Mouse (Mus musculus) WW6 (cell line): ENCODE results near the gene Coasy.

ENCODE experiments used
- DNase-seq: peaks from one replicate; pipeline ENCODE4 v3.0.0-alpha.2; 2013; ENCODE audit warnings: low read depth, low spot score

Gene Coasy

GRCm38 (mm10) chr11:101082208-101083082 lies at the start of gene Coasy:
Gene Coasy, plus strand, starts transcription at chr11:101082565.
- DNase-seq: peak; percentile 80

DNA sequence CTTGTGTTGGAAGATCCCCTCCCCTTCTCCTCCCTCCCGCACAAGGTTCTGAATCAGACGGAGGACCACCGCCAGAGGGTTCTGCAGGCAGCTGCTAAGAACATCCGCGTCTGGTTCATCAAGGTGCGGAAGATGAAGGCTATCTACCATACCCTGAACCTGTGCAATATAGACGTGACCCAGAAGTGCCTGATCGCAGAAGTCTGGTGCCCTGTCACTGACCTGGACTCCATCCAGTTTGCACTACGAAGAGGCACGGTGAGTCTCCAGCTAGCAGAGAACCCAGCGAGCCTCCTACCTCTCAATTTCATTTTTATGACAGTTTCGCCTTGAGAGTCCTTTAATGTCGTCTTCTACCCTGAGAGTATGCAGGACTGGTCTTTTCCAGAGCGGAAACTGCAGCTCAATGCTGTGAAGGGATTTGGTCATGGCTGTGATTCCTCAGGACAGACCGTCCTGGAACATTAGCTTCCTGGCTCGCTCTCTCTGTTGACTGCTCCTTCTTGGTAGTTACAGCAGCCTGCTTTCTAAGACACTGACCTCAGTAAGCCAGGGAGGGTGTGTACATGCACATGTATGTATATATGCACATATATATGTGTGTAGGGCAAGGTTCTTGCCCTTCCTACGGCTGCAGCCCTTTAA lies 48.4 kb upstream of the Coasy start:
- DNase-seq: no peak

DNA sequence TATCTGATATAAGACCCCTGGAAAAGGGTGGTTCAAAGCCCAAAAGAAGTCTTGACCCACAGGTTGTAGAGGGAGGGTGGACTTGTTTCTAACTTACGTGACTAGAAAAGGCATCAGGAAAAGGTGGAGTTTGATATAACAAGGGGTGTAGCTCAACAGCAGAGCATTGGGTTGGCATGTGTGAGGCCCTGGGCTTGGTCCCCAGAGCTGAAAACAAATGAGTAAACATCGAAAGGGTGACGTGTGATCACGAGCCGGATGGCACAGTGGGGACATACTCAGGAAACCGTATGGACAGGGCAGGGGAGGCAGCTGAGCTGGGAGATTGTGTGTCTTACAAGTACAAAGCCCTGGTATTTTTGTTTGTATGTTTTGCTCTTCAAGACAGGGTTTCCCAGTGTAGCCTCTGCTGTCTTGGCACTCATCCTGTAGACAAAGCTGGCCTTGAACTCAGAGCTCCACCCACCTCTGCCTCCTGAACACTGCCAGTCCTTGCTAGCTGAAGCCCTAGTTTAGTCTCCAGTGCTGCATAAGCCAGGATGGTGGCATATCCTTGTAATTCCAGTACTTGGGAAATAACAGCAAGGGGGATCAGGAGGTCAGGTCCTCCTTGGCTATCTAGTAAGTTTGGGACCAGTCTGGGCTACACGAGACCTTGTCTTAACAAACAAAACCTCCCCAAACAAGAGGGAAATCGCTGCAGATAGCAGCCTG lies 47.6 kb upstream of the Coasy start:
- no peak for DNase-seq

- no peak for DNase-seq
Measured at GRCm38 (mm10) chr11:101035328-101035695, 47.1 kb upstream of the Coasy start.

DNA sequence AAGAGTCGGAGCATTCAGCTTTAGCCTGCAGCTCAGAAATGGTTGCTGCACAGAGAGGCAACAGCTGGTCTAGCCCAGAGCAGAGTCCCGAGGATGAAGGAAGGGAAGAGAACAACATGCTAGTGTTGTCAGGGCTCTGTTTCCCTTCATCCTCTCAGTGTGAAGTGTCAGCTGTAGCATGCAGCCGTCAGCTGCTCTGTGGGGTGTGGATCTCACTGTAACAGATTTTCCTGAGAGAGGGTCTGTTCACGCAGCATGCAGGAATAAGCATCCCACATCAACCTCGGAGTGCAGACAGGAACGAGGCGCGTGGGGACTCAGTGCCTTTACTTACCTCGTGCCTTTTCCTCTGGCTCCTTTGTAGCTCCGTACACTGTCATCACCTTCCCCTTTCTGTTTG lies 44.6 kb upstream of the Coasy start:
- DNase-seq: no peak

DNA sequence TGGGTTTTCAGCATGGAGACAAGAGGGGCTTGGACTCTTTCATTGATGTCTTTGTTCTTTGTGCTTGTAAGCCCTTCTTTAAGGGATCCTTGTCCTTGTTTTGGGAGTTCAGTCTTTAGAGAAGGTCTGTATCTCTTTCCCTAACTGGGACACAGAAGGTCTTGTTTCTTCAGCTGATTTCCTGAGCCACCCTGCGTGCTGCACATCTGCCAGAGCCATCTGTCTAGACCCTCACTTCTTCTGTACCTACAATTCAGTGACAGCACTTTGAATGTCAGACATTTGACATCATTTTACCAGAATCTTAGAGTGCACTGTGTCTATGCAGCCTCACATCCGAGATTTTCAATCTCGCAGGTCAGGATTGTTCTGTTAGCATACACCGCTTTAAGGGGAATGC lies 36.5 kb upstream of the Coasy start:
- no peak for DNase-seq

- no peak for DNase-seq
Measured at GRCm38 (mm10) chr11:101046440-101046839, 35.9 kb upstream of the Coasy start.

DNA sequence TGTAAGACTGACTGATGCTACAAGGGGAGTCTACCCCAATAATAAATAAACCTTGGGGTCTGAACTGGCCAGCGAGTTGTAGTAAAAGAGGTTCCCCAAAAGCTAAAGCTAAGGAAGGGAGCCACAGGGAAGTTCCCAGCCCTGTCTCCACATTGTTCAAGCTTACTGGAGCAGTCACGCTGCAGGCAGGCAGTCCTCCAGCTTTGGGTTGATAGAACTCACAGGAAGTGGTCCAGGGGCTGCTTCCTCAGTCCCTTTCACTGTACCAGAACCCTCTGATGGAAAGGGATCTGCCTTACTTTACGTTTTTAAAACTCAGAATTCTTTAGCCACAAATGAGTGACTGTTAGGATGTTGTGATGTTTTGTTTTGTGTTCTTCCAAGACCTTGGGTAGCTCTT lies 34.9 kb upstream of the Coasy start:
- DNase-seq: no peak

DNA sequence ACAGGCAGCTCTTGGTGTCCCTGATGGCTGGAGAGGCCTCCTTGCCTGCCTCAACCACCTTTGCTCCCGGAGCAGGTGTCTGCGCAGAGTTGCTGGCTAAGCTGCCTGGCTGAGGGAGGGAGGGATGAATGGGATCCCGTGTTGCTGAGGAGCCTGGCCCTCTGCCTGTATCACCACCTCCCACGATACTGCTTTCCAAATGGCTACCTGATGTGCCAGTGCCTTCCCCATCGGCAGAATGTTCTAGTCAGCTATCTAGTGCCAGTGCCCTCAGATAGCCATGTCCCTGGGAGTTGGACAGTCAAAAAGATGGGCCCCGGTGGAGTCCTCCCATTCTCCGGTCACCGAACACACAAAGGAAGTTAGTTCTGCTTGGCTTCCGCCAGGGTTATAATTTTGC lies 32.0 kb upstream of the Coasy start:
- DNase-seq: no peak

GRCm38 (mm10) chr11:101051051-101051493 lies 31.3 kb upstream of the Coasy start:
- no peak for DNase-seq

DNA sequence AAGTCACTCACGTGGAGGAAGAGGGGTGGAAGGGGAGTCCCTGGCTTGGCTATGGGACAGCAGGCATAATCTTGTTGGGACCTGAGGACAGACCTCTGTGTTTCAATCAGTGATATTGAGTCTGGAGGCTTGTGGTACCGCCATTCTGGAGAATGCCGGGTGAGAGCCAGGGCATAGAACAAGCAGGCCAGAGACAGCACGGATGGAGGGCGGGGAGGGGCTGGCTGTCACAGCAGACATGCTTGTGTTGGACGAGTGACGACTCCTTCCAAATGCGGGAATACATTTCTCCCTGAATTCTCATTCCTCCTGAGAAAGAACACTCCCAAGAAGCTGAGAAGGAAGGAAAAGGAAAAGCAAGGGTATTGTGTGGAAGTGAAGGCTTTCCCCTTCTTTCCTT lies 30.7 kb upstream of the Coasy start:
- DNase-seq: no peak

DNA sequence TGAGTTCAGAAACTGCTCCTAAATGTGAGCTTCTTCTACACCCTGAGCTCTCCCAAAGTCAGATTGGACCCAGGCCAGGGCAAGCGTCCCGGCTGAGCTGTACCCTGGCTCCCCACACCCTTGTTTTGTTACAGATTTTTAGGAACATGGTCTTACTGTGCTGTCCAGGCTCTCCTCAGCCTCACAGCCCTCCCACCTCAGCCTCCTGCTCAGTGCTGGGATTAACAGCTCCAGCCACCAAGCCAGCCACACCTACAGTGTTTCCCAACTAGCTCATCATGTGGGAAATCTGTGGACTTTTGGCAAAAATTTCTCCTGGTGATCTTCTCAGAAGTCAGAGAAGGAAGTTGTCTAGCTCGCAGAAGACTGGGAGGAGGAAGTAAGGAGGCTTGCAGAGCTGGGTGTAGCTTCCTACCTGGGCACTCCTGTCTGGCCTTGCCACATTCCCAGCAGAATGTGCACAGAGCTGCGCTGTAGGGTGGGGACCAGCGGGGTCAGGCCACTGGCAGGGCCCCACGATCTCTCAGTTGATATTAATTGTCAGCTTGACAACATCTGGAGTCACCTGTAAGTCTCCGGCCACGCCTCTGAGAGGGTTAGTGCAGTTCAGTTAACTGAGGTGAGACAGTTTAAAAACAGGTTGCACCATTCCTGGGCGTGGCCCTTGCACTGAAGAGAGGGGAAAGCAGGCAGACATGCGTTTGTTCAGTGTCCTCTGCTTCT lies 29.5 kb upstream of the Coasy start:
- no peak for DNase-seq

GRCm38 (mm10) chr11:101053974-101054373 lies 28.4 kb upstream of the Coasy start:
- DNase-seq: peak; percentile 56

DNA sequence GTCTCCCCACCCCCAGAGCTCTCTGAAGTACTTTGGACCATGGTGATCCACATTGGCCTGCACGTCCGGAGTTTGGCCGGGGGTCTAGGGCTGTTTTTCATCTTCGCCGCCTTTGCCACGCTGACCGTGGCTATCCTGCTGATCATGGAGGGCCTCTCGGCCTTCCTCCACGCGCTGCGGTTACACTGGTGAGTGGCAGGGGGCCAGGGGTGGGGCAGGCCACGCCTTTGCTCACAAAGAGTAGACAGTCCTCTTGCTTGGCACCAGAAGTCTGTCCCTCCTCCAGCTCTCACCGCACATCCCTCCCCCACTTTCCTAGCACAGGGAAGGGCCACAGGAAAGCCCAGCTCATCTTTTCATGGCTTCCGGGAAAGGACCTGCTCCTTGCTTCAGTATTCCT lies 26.9 kb upstream of the Coasy start:
- DNase-seq: no peak

- DNase-seq: no peak
Measured at GRCm38 (mm10) chr11:101056885-101057284, 25.5 kb upstream of the Coasy start.

DNA sequence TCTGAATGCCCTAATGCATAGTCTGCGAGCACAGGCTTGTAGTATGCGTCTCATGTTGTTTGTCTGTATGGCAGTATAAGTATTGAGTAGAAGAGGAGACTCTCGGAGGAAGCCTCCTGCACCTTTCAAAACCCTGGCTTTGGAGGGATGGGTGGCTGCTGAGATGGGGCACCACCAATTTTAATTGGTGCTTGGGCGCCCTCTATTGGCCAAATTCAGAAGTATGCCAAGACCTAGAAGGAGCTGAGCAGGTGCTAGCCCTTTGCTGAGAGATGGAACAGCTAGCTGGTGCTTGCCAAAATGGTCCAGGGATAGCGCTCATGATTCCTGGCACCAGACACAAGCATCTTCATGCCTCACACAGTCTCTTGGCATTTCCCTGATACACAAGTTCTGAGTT lies 24.5 kb upstream of the Coasy start:
- DNase-seq: peak; percentile 68

- no peak for DNase-seq
Measured at GRCm38 (mm10) chr11:101058726-101059125, 23.6 kb upstream of the Coasy start.

DNA sequence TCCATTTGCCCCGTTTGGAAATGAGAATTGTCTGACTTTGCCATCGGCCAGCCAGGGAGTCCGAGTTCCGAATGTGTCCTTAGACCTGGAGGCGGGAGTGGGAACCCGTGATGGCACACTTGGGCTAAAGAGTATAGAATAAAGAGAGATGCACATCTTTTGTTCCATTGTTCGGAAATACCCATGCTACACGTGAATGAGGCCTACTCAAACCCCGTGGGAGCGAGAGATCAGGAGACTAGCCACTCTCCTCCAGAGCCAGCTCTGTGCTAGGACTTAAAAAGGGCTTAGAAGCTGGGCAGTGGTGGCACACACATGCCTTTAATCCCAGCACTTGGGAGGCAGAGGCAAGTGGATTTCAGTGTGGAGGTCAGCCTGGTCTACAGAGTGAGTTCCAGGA lies 22.9 kb upstream of the Coasy start:
- DNase-seq: no peak

- no peak for DNase-seq
Measured at GRCm38 (mm10) chr11:101060126-101060525, 22.2 kb upstream of the Coasy start.

GRCm38 (mm10) chr11:101061049-101061448 lies 21.3 kb upstream of the Coasy start:
- DNase-seq: no peak

DNA sequence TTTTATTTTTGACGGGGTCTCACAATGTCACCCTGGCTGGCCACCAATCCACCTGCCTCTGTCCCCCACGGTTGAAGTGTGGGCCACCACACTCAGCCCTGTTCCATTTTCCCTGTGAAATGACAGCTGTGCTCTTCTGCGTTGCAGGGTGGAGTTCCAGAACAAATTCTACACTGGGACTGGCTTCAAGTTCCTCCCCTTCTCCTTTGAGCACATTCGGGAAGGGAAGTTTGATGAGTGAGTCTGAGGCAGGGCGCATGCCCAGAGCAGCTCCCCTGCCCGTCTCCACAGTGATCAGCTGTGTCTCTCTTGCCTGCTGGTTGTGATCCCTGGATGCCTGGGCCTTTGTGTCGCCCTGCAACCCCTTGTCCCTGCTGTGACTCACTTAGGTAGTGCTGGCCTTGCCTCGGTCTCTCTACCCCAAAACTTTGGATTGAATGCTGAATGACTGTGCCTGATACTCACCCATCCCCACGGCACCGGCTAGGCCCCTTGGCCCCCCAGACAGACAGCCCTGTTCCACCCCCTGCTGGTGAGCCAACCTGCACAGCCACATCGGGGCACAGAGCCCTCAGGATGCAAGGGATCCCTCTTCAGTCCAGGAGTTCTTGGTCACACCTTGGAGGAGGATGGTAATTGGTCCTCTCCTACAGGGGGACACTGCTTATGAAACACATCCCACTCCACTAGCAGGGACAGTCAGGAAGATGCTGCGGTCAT lies 20.0 kb upstream of the Coasy start:
- no peak for DNase-seq
